Mouse (Mus musculus) cerebellum, postnatal 25 days (tissue): ENCODE results near the gene Sec22b.
A peak's percentile ranks its signal among the peaks of the same experiment; 100 is the strongest.

Source experiments
- DNase-seq, 2 experiments: peaks; one replicate each; pipeline ENCODE4 v3.0.0; 2021; ENCODE audit warnings: mixed read lengths in 2 of 2

Gene Sec22b

DNA sequence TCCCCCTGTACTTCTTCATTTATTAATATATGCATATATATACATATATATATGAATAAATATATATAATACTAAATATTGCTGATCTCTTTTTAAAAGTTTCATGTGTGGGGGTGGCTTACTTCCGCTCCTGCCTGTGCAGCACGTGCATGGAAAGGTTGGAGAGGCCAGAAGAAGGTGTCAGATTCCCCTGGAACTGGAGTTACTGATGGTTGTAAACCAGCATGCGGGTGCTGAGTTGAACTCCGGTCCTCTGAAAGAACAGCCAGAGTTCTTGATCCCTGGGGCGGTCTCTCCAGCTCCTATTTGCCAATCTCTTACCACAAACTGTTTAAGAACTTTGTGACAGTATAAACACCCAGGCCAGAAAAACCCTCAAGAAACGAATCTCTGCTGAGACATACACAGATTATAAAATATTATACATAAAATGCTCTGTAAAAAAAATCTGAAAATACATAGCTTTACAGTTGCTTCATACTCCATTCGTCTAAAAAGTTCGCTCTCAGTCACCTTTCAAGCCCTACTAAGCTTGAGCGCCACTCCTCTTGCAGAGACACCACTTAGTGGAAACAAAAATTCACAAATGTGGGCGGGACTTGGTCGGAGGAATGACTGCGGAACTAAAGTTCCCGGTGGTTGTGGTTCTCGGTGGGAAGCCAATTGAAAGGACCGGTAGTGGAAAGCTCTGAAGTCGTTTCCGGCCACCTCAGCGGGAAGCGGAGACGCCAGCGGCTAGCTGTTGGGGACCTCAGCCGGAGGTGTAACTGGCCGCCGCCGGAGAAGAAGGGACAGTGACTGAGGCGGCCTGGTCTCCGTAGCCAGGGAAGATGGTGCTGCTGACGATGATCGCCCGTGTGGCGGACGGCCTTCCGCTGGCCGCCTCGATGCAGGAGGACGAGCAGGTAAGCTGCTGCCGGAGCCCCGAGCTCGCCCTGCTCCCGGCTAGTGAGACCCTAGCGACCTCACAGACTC lies at the start of gene Sec22b:
TSS of gene Sec22b (plus strand) at position 675 of the 975 bp plus-strand sequence.
- DNase-seq: peak; percentile 91 to 92

DNA sequence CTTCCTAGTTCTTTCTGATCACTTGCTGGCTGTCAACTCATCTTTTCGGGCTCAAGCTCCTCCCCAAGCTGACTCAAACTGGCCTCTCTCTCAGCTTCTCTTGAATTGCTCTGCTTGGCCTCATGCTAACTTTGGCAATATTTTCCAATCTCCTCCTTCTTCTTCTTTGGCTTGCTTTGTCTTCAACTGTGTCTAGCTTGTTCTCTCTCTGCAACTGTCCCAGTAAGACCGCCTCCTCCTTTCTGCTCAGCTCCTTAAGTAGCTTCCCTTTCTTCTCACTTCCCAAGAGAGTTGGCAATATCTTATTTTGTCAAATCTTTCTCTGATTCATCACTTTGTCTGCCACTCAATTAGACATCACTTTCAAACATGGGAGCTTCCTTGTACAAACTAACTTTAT lies 49.2 kb upstream of the Sec22b start:
- no peak for DNase-seq

DNA sequence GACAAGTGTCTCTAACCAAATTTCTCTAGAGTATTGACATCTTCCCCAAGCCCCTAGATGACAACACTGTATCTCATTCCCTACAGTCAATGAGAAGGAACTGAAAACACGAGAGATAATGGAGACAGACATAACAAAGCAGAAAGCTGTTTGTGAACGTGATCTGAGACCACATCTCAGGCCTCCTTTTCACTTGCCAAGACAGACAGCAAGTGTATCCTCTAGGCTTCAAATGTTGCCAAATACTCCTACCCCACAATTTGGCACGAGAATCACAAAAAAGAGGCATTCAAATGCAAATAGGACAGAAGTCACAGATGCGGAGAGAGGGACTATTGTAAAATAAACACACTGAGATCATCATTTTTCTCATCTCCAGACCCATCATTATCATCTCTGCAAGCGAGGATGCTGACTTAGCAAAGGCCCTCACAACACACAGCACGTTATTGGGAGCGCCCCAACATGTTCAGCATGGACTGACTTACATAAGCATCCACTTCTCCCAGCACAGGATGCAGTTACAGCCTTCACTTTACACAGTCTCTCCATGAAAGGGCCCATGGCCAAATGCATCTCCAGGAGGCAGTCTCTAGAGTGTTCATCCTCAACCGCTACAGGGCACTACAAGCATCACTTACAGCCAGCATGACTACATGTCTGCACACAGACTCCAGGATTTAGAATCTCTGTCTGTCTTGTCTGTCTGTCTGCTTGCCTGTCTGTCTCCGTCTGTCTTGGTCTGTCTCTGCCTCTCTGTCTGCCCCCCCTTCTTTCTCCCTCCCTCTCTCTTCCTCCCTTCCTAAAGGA lies 46.2 kb upstream of the Sec22b start:
- peak; percentile 76 to 79 for DNase-seq

GRCm38 (mm10) chr3:97859400-97859799 lies 41.6 kb upstream of the Sec22b start:
- no peak for DNase-seq

DNA sequence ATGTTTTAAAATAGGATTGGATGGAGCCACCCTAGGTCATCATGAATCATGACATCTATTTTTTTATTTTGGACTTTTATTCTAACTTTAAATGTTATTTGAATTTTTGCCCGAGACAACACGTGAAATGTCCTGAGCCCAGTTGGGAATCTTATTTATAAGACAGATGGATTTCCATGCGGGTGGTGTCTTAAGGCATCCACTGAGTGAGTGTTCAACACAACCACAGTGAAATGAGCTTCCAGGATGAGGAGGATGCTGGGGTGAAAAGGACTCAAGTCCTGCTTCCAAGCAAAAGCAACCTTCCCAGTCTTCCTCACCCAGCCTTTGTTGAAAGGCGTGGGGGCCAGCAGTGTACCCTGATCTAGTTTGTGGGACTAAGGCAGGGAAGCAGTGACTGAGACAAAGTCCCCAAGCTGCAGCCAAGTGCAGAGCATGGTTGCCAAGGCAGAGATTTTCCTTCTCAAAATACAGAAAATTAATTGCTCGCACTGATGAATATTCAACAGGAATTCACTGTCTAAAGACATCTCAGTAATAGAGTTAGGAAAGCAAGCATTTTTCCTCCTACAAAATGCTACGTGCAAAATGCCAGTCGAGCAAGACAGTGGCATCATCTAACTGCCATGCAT lies 40.1 kb upstream of the Sec22b start:
- DNase-seq: peak; percentile 25 to 38

DNA sequence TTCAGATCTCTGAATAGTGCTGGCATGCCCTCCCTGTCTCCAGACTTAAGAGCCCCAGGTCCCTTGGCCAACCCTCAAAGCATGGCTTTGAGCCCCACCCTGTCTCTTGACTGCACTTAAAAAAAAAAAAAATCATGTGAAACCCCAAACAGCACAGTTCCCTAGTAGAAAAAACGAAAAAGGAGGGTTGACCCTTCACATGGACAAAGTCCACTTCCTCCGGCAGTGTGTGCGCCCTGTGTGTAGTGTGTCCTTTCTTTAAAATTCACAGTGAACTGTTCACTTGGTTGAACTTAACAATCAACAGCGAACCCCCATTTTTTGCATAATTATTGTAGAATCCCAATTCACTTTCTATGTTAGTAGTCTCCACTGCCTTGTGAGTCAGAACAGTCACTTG lies 34.3 kb upstream of the Sec22b start:
- no peak for DNase-seq

GRCm38 (mm10) chr3:97867221-97868023 lies 33.6 kb upstream of the Sec22b start:
- peak in 1 of 2 experiments; percentile 28 for DNase-seq

DNA sequence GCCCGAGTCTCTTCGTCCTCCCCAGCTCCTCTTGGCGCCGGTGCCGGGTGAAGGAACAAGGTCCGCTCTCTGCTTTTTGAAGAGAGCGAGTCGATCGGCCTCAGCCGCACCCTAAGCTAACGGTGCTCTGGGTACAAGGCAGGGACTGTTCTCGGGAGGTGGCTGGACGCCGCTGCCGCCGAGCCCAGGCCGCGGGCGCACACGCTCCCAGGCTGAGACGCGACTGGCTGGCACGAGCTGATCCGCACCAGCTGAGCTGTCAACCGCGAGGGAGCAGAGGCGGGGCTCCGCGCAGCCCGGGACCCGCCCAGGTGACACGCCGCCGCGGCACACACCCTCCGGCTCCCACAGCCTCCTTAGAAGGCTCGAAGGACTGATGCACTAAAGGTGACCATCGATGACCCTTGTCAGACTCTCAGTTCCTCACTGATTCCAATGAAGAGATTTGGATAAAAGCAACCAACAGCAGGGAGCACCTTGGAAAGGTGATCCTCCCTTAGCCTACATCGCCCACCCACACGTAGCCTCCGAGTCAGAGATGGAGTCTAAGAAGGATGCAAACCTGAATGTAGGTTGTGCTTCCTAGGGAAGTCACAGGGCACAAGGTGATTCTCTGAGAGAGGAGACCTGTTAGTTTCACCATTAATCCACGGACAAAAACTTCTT lies 32.8 kb upstream of the Sec22b start:
- DNase-seq: peak; percentile 77 to 83

GRCm38 (mm10) chr3:97868733-97869132 lies 32.3 kb upstream of the Sec22b start:
- no peak for DNase-seq

DNA sequence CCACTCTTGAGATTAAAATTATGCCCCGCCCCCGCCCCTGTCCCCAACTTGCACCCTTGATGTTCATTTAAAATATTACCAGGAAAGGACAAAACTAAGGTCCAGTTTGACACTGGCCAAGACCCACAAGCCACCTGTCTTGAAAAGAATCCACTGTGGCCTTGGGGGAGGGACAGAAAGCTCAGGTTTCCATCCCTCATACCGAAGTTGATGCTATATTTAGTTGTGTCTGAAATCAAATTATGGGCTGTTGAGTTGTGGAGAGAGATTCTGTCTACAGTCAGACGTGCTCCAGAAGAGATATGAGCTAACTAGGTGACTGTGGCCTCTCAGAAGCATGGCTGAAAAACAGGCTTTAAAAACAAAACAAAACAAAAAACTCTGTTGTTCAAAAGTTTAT lies 31.3 kb upstream of the Sec22b start:
- DNase-seq: no peak

DNA sequence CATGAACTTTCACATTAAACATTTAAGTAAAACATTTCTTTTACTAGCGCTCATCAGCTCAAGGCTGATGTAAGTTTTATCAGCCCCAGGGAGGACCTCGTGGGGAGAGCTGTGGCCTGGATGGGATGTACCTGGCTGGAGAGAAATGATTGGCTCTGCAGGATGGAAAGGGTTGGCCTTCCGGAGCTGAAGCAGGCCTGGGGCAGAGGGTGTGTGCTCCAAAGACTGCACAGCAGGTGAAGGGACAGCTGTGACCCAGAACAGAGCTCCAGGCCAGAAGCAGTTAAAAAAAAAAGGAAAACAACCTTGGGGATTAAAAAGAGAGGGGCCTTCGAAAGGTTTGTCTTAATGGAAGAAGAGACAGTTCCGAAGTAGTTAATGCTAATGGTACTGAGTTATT lies 26.2 kb upstream of the Sec22b start:
- DNase-seq: no peak

GRCm38 (mm10) chr3:97876259-97876658 lies 24.7 kb upstream of the Sec22b start:
- DNase-seq: no peak

GRCm38 (mm10) chr3:97879222-97879621 lies 21.8 kb upstream of the Sec22b start:
- peak; percentile 63 to 77 for DNase-seq

GRCm38 (mm10) chr3:97881576-97881975 lies 19.4 kb upstream of the Sec22b start:
- DNase-seq: no peak

DNA sequence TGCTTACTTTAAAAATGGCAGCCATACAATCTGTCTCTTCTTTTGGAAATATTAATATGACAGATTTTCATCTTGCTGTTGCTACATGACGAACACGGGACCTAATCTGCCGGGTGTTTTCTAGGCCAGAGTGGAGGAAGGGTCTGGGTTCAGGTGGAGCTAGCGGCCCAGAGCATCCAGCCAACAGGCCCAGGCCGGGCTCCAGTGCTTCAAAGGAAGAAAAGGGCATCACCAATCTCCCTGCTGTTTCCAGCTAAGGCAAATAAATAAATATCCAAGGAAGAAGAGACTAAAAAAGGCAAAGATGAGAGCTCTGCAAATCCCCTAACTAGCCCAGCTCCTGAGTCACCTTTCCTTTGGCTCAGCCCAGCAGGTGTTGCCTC lies 13.2 kb upstream of the Sec22b start:
- DNase-seq: peak in 1 of 2 experiments; percentile 61

DNA sequence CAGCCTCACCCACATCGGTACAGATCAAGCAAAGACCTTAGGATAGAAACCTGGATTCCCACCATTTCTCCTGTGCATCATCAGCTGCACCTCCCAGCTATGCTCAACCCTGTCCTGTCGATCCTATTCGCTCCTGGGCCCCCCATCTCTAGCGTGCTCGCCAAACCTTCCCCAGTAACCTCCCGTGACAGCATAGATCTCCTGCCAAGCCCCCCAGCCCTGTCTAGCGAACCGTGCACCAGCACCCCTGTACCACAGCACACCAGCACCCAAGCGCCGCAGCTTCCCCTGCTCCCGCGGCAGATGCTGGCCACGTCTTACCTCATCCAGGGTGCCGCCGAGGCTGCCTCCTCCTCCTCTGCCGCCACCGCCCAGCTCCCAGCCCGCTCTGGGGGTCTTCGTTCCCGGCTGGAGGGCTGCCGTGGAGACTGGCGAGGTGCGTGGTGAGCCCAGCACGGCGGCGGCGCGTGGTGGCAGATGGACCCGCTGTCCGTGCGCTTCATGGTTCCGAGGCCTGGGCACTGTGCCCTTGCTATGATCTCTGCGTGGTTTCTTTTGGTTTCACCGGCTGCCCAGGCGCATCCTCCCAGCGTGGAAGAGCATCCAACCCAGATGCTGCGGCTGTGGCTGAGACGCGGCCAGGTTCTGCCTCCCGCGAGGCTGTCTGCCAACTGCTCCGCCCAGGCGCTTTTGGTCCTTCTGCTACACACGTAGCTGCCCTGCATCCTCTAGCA lies 12.7 kb upstream of the Sec22b start, which contains the start of gene Pde4dip:
TSS of gene Pde4dip (minus strand) at position 540 of the 734 bp plus-strand sequence.
- DNase-seq: peak; percentile 91 to 92

GRCm38 (mm10) chr3:97890205-97890604 lies 10.8 kb upstream of the Sec22b start:
- DNase-seq: no peak

DNA sequence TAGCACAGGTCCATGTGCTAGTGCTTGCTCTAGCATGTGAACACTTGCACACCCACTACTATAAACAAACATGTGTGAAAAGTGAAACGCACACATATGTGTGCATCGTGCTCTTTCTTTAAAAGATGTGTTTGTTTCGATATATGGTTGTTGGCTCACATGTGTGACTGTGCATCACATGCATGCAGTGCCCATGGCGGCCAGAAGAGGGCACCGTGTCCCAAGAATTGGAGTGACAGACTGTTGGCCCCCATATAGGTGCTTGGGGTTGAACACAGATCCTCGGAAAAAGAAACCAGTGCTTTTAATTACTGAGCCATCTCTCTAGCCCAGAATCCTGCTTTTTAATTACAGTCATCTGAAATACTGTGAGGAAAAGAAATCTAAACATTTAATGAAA lies 6.3 kb upstream of the Sec22b start:
- DNase-seq: peak; percentile 25 to 64

- no peak for DNase-seq
Observed at GRCm38 (mm10) chr3:97898381-97898780, 2.6 kb upstream of the Sec22b start.

DNA sequence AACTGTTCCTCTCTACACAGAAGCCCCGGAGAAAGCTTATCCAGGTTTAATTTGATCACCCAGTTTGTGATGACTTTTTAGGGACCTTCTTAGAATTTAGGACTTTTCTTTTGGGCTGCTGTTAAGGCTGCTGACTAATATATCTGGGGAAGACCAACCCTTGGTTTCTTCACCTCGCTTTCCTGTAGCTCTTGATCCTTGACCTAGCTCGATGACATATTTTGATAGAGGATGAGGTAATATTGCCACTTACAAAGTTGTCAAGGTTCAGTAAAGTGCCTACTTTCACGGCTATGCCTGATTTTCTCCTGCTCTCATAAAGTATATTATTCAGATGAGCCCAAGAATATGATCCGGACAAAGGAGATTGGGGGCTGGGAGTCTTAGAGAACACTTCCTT lies 596 bp downstream of the Sec22b start:
- DNase-seq: no peak

- DNase-seq: no peak
Observed at GRCm38 (mm10) chr3:97909737-97910136, 8.7 kb downstream of the Sec22b start.
